Mouse (Mus musculus) heart, embryonic 13.5 days (tissue): ENCODE results near the gene Gm19684. TPM values are rescaled to one million over a fixed set of nuclear protein-coding genes. Genes with fewer than 3 reads are reported as not detected.
A peak's percentile ranks its signal among the peaks of the same experiment; 100 is the strongest.
"Not testable (repeated sequence)": the region's sequence is repeated elsewhere in the genome, so short reads cannot be mapped to it uniquely, and the experiment has no call there.

Experiments used
- ATAC-seq: fragments of 200-750 bp; cut with Nextera tagmentation; 2 replicates; pipeline ENCODE4 v1.8.0; 2017; ENCODE audit warnings: moderate TSS enrichment; ENCODE audit not compliant: insufficient number of reproducible peaks, low FRiP score, low TSS enrichment; ENCODE audit errors: extremely low read depth
- H3K27ac ChIP-seq: fragments of 300-500 bp; sonication (generic); replicated peaks from 2 replicates; pipeline ENCODE4 v1.5.1; 2015; ENCODE audit warnings: moderate library complexity, mild to moderate bottlenecking, inconsistent platforms
- H3K27me3 ChIP-seq: fragments of 300-500 bp; sonication (generic); replicated peaks from 2 replicates; pipeline ENCODE4 v1.6.1; 2015; ENCODE audit warnings: mild to moderate bottlenecking, inconsistent platforms
- H3K36me3 ChIP-seq: fragments of 300-500 bp; sonication (generic); 2 replicates; pipeline ENCODE4 v1.6.1; 2015; ENCODE audit warnings: mild to moderate bottlenecking, inconsistent platforms
- H3K4me1 ChIP-seq: fragments of 300-500 bp; sonication (generic); 2 replicates; pipeline ENCODE4 v1.6.1; 2015; ENCODE audit warnings: inconsistent platforms
- H3K4me2 ChIP-seq: fragments of 300-500 bp; sonication (generic); 2 replicates; pipeline ENCODE4 v1.6.1; 2015; ENCODE audit warnings: inconsistent platforms, mild to moderate bottlenecking, moderate library complexity
- H3K4me3 ChIP-seq: fragments of 300-500 bp; sonication (generic); 2 replicates; pipeline ENCODE4 v1.5.1; 2015; ENCODE audit warnings: moderate library complexity, mild to moderate bottlenecking, inconsistent platforms
- H3K9ac ChIP-seq: fragments of 300-500 bp; sonication (generic); 2 replicates; pipeline ENCODE4 v1.6.1; 2015; ENCODE audit warnings: inconsistent platforms, mild to moderate bottlenecking, moderate library complexity
- H3K9me3 ChIP-seq: fragments of 300-500 bp; sonication (generic); 2 replicates; pipeline ENCODE4 v1.6.1; 2016; ENCODE audit warnings: inconsistent platforms
- WGBS: fragments of 180-500 bp; shearing (Covaris S2); methylation state at CpG from one replicate; pipeline ENCODE4 v1.1.7; 2015; ENCODE audit warnings: mixed read lengths; 5-methylcytosine and 5-hydroxymethylcytosine counted together
- polyA plus RNA-seq: library from polyadenylated mRNA; unstranded; fragments of >200 nt; fragmentation: Nextera tagmentation; extraction: Ambion mirVana; gene quantifications from 2 replicates; pipeline ENCODE4 v1.2.1, GENCODE M21; 2015

Gm19684 gene
- polyA plus RNA-seq = not detected in 2 replicates

DNA sequence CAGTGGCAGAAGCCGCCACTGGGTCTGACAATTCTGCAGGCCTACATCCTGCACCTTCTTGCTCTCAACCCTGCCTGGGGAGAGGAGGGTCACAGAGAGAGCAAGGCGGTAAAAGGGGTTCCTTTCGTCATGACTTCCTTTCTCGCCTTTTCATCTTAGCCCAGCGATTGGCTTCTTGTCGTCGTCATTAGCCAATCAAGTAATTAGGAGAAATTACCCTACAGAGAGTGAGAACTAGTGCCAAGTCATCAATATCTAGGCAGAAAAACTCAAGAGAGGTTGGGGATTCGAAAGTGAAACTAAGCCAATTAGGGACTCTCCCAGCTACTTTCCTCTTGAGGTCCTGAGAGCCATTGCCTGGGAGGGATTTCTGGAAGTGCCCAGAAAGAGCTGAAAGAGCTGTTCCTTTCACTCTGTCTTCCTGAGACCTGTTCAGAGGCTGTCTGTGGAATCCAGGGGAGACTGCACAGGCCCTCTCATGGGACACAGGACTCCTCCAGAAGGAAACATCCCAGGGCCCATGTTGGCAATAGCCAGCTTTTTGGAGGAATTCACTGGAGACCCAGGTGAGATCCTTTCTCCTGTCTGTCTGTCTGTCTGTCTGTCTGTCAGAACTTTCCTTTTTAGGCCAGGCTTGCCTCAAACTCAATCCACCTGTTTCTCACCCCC is at the start of gene Gm19684:
Gene Gm19684, plus strand, starts transcription at position 327 of the 669 bp plus-strand sequence.
- not testable (repeated sequence) for ATAC-seq, H3K9me3 ChIP-seq

DNA sequence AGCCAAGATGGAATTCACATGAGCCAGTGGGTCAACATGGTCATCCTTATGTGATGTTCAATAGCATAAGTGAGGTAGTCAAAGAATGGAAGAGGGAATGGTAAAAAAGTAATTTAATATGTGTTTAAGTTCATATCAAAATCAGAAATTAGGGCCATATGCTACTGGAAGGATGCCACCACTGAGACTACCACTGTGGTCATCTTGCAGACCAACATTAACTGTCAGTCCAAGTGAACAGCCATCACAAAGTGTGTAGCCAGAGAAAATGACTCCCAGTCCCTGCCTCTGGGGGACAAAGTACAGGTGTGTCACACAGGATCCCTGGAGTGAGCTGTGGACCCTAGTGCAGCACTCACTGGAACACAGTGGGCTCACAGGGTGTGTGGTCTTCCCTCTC is 39.6 kb upstream of the Gm19684 start:
- H3K36me3 ChIP-seq, H3K27ac ChIP-seq, H3K4me3 ChIP-seq, H3K4me2 ChIP-seq, H3K9me3 ChIP-seq, H3K9ac ChIP-seq, ATAC-seq: not testable (repeated sequence)
- peaks cover 65% of the 10 kb centered on the region for H3K27me3 ChIP-seq
- peaks cover 12% of the 10 kb centered on the region for H3K4me1 ChIP-seq

More for the DNA sequence above, at the start of gene Gm19684:
- H3K4me1 ChIP-seq, H3K27ac ChIP-seq, H3K36me3 ChIP-seq, H3K9ac ChIP-seq: not testable (repeated sequence)
- peaks cover 56% of the 10 kb centered on the region for H3K27me3 ChIP-seq
- peak within 1 kb of the TSS; percentile 62 for H3K4me2 ChIP-seq
- WGBS = 6% methylated on average over 8 of the region's 8 CpGs
- peak within 1 kb of the TSS; percentile 40 for H3K4me3 ChIP-seq

DNA sequence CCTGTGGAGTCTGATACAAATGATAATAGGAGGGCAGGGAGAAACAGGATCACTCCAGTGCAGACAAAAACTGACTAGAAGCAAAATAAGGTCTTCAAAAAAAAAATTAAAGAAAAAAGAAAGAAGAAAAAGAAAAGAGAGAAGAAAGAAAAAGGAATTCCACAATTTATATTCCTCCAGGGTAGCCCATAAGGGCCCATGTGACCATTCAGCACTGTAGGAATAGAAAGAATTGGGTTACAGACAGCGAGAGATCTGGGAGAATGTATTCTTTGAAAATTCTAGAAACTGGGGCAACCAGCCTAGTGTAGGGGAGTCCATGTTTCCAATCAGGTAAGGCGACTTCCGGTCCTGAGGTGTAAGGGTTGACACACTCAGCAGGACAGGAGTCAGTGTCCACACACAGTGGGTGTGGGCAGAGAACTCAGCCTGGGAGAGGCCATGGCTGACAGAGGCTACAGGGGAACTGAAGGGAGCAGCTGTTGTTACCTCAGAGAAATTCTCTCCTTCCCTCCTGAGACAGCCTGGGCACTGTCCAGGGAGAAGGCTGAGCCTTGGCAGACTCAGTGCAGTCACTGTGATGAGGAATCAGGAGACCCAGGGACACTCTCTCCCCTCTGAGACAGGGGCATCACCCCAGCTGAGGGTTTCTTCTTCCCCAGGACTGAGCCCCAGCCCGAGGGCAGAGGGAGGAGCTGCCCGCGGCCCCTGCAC is 38.8 kb upstream of the Gm19684 start:
- H3K4me1 ChIP-seq = peaks cover 12% of the 10 kb centered on the region
- peak overlapping the region; percentile 59 for H3K4me3 ChIP-seq
- not testable (repeated sequence) for H3K36me3 ChIP-seq, ATAC-seq, H3K27ac ChIP-seq, H3K9me3 ChIP-seq
- H3K9ac ChIP-seq = peak overlapping the region; percentile 65; the same call in 1 of the 2 replicates
- WGBS = 24% methylated on average over 6 of the region's 6 CpGs
- peak overlapping the region; percentile 95 for H3K4me2 ChIP-seq
- H3K27me3 ChIP-seq = peaks cover 65% of the 10 kb centered on the region

DNA sequence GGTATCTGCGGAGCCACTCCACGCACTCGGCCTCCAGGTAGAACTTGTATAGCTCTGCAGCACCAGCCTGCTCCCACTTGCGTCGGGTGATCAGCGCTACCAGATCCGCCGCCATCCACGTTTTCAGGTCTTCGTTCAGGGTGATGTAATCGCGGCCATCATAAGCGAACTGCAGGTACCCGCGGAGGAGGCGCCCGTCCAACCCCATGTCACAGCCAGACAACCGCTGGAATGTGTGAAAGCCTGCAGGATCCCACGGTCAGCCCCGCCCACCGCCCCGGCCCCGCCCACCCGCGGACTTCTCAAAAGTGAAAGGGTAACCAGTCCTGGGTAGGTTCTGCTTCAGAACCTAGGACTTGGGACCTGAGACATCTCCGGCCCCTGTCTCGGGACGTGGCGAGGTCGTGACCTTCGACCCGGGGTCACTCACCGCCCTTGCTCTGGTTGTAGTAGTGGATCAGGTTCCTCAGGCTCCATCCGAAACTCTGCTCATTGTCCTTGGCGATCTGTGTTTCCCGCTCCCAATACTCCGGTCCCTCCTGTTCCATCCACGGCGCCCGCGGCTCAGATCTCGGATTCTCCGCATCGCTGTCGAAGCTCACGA is 38.1 kb upstream of the Gm19684 start:
- Histone ChIP-seq H3K4me2 (peak overlapping the region; percentile 95), H3K27me3 (peaks cover 65% of the 10 kb centered on the region), H3K36me3 (no peaks in the 10 kb centered on the region), H3K9ac (peak overlapping the region; percentile 65), H3K4me1 (peaks cover 12% of the 10 kb centered on the region), H3K9me3 (no peaks in the 10 kb centered on the region), H3K4me3 (peak overlapping the region; percentile 59), H3K27ac (no peak overlapping the region)
- WGBS = under 1% methylated on average over 46 of the region's 46 CpGs
- ATAC-seq = no peak

DNA sequence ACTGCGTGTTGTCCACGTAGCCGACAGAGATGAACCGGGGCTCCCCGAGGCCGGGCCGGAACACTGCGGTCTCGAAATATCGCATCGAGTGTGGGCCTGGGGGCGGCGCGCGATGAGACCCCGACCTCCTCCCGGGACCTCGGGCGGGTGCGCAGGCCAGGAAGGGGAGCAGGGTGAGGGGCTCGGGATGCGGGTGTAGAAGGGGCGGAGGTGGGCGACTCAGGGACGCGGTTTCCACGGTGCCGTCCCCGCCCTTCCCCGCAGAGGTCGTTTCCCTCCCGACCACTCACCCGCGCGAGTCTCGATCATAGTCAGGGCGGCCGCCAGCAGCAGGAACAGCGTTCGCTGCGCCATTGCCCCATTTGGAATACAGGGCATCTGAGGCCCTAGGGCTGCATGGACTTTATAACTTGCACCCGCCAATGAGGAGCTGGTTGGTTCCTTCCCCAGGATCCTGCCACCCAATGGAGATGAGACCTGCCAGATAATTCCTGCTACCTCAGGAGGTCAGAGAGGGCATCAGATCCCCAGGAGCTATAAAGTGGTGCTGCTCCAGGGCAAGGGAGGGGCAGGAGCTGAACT is 37.5 kb upstream of the Gm19684 start:
- peaks cover 12% of the 10 kb centered on the region for H3K4me1 ChIP-seq
- H3K4me3 ChIP-seq = peak overlapping the region; percentile 59
- WGBS = under 1% methylated on average over 42 of the region's 42 CpGs
- peak overlapping the region; percentile 65 for H3K9ac ChIP-seq
- ATAC-seq = no peak
- no peak overlapping the region for H3K27ac ChIP-seq
- H3K4me2 ChIP-seq = peak overlapping the region; percentile 95
- H3K27me3 ChIP-seq = peaks cover 65% of the 10 kb centered on the region
- no peaks in the 10 kb centered on the region for H3K36me3 ChIP-seq
- no peaks in the 10 kb centered on the region for H3K9me3 ChIP-seq

DNA sequence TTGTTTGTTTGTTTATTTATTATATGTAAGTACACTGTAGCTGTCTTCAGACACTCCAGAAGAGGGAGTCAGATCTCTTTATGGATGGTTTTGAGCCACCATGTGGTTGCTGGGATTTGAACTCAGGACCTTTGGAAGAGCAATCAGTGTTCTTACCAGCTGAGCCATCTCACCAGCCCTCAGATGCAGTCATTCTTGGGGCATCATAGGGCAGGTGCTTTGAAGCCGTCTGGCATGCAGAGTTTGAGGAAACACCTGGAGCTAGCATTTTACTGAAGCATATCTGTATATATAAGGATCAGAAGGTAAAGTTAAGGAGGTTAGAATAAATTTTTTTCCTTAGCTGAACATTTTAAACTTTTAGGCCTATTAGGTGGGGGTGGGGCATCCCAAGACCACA is 35.5 kb upstream of the Gm19684 start:
- not testable (repeated sequence) for H3K27ac ChIP-seq, ATAC-seq
- WGBS = 71% methylated on average over 1 of the region's 1 CpGs

DNA sequence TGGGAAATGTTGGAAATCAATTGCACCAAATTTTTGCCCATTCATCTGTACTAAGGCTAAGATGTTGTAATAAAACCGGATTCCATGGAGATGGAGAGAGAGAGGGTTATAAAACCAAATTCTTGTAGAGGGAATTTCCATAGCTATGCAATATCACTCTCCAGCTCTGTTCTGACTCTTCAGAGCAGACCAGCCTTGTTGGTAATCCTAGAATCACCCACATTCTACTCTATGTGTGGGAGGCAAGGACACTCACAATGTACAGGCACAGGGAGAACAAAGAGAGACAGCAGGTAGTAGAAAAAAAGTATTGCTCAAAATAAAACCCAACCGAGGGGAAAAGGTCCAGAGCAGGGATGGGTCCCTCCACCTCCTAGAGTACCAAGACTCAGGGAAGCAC is 29.5 kb upstream of the Gm19684 start:
- H3K4me2 ChIP-seq, H3K36me3 ChIP-seq, H3K4me3 ChIP-seq, H3K4me1 ChIP-seq, ATAC-seq, H3K27ac ChIP-seq, H3K9ac ChIP-seq, H3K9me3 ChIP-seq: not testable (repeated sequence)
- H3K27me3 ChIP-seq = peaks cover 19% of the 10 kb centered on the region
- no CpG with 5 or more reads among the region's 2 CpGs for WGBS

More for the DNA sequence above, 35.5 kb upstream of the Gm19684 start:
- H3K4me1 ChIP-seq = peaks cover 12% of the 10 kb centered on the region
- not testable (repeated sequence) for H3K9ac ChIP-seq, H3K4me2 ChIP-seq, H3K9me3 ChIP-seq, H3K4me3 ChIP-seq, H3K36me3 ChIP-seq
- H3K27me3 ChIP-seq = peaks cover 55% of the 10 kb centered on the region

DNA sequence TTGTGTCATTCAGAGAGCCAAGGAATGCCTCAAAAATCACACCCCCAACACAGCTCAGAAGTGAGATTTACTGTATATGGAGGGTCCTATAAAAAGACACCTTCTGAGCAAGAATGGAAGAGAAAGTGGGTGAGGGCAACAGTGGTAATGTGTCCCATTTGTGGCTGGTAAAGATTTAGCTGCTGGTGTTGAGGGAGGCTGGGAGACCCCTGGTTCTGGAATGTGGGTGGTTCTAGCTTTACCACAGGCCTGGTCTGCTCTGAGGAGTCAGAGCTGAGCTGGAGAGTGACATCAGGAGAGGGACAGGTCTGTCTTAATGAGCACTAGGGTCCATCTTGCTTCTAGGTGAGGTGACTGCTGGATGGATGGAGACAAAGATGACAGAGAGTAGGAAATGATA is 29.0 kb upstream of the Gm19684 start:
- H3K4me3 ChIP-seq, H3K36me3 ChIP-seq, ATAC-seq: not testable (repeated sequence)

DNA sequence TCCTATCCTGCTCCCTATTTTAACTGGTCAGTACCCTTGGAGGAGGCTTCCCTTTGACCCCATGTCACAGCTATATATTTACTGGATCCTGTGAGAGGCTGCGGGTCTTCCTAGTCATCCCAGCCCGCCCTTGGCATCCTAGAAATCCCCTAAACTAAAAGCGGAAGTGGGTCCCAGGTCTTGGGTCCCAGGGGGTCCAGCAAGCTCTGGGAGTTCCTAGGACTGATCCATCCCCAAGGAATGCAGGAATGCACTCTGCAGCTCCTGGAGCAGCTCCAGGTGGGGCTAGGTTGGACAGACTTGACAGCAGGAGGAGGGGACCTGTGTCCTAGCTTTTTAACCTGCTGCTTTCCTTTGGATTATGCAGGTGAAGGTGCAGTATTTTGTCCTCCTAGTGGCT is 27.5 kb upstream of the Gm19684 start:
- no peak overlapping the region for H3K9ac ChIP-seq

More for the DNA sequence above, 29.0 kb upstream of the Gm19684 start:
- not testable (repeated sequence) for H3K27ac ChIP-seq, H3K4me1 ChIP-seq, H3K9me3 ChIP-seq, H3K9ac ChIP-seq, H3K4me2 ChIP-seq
- peaks cover 19% of the 10 kb centered on the region for H3K27me3 ChIP-seq

DNA sequence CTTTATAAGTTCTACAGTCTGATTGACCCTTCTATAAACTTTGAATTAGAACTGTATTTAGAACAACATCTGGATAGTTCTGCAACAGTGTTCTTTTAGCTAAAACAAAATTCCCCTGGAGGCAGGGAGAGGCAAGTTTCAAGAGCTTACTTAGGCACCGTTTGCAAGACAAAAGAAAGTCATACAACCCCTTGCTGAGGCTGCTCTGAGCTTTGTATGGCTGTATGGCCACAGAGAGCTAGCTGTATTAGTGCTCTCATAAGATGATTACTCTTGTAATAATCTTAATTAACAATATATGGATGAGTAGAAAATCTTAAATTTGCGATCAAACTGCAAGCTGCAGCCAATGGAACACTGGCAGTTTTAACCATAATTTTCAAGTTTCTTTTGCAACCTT is 21.9 kb upstream of the Gm19684 start:
- not testable (repeated sequence) for H3K4me3 ChIP-seq, ATAC-seq

More for the DNA sequence above, 27.5 kb upstream of the Gm19684 start:
- WGBS = 3% methylated on average over 3 of the region's 3 CpGs
- ATAC-seq = no peak
- H3K4me3 ChIP-seq = no peak overlapping the region
- no peak overlapping the region for H3K4me2 ChIP-seq
- H3K36me3 ChIP-seq = no peaks in the 10 kb centered on the region
- no peaks in the 10 kb centered on the region for H3K4me1 ChIP-seq
- peaks cover 19% of the 10 kb centered on the region for H3K27me3 ChIP-seq
- H3K27ac ChIP-seq = no peak overlapping the region
- H3K9me3 ChIP-seq = no peaks in the 10 kb centered on the region

DNA sequence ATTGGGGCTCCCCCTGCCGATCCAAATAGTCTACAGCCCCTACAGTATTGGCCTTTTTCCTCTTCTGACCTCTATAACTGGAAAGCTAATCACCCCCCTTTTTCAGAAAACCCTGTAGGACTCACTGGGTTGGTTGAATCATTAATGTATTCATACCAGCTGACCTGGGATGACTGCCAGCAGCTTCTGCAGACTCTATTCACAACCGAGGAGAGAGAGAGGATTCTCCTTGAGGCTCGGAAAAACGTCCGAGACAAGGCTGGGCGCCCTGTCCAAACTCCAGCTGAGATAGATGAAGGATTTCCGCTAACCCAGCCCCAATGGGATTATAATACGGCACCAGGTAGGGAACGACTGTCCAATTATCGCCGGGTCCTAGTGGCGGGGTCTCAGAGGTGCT is 19.4 kb upstream of the Gm19684 start:
- not testable (repeated sequence) for ATAC-seq, H3K27me3 ChIP-seq, H3K27ac ChIP-seq, H3K4me2 ChIP-seq, H3K4me1 ChIP-seq, H3K9me3 ChIP-seq, H3K4me3 ChIP-seq, H3K36me3 ChIP-seq, H3K9ac ChIP-seq
- 82% methylated on average over 12 of the region's 12 CpGs for WGBS

More for the DNA sequence above, 21.9 kb upstream of the Gm19684 start:
- peaks cover 11% of the 10 kb centered on the region for H3K27me3 ChIP-seq
- not testable (repeated sequence) for H3K4me1 ChIP-seq, H3K9me3 ChIP-seq, H3K36me3 ChIP-seq, H3K9ac ChIP-seq, H3K27ac ChIP-seq, H3K4me2 ChIP-seq
- WGBS = 64% methylated on average over 2 of the region's 2 CpGs
